Mouse (Mus musculus): ENCODE data around the gene Lin28a. TPM values are rescaled to one million over a fixed set of nuclear protein-coding genes. Genes with fewer than 3 reads are reported as not detected.

Gene Lin28a
- polyA plus RNA-seq, 1 experiment from 2014 or later: not detected

- peaks cover 8% of the 10 kb centered on the region for H3K27me3 ChIP-seq (replicated peaks; ENCODE audit: control insufficient read depth, insufficient read depth, low read length)
- H3K9ac ChIP-seq (ENCODE audit: low read length): no peak overlapping the region
- H3K4me1 ChIP-seq (ENCODE audit: control insufficient read depth, insufficient read depth, low read length): peaks cover 5% of the 10 kb centered on the region
- H3K27ac ChIP-seq (ENCODE audit: low read depth, low read length): no peak overlapping the region
- no peak overlapping the region for H3K4me3 ChIP-seq (ENCODE audit: low read depth, low read length)
- H3K36me3 ChIP-seq (ENCODE audit: control insufficient read depth, insufficient read depth, low read length): no peaks in the 10 kb centered on the region
- H3K9me3 ChIP-seq (replicated peaks; ENCODE audit: control insufficient read depth, low read length): no peaks in the 10 kb centered on the region
- no peak overlapping the region for H3K4me2 ChIP-seq (ENCODE audit: low read length)
- no peak for DNase-seq (ENCODE audit: low spot score)
- 46% methylated on average over 12 of the region's 12 CpGs for WGBS
- ATAC-seq: no peak
Measured at GRCm38 (mm10) chr4:134012858-134013528, 5.6 kb downstream of the Lin28a start.

DNA sequence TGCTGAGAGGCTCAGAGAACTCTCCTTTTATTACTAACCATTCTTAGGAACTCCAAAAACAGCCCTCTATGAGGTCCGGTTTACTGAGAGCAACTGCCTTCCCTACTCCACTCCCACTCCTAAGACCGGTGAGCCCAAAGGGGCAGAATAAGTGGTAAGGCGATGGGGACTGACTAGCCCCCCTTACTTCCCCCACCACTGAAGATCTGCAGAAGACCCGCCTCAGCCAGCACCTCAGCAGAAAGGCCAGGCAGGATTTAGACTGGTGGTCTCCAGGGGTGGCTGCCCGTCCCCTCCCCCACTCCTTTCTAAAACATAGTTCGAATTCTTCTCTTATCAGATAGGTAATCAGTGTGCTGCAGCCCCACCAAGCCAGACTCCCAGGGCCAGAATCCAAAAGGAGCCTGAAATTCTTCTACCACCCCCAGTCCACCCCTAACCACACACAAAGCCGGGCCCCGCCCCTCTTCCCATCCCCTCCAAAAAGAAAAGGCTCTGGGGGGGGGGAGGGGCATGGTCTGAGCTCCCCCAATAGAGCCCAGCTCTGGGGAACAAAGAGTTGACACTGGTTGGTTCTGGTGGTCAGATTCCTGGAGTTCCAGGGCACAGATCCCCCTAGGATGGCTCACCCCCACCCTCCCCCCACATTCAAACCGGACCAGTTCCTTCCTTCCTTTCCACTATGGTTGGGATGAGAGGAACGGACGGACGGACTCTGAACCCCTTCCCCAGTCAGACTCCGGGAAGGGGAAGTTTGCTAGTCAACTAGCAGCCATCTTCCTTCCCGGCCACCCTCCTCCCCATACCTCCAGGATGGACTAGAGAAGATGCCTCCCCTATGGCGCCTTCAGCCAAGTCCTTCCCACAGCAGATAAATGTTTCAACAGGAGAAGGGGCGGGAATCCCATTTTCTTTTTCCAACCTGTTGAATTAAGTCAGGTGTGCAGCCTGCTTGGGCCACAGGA, 6.9 kb downstream of the Lin28a start:
- H3K9ac ChIP-seq (ENCODE audit: low read length): no peak overlapping the region
- DNase-seq (ENCODE audit: low spot score): no peak
- no peaks in the 10 kb centered on the region for H3K9me3 ChIP-seq (replicated peaks; ENCODE audit: control insufficient read depth, low read length)
- no peaks in the 10 kb centered on the region for H3K27me3 ChIP-seq (replicated peaks; ENCODE audit: control insufficient read depth, insufficient read depth, low read length)
- no peak overlapping the region for H3K27ac ChIP-seq (ENCODE audit: low read depth, low read length)
- no peak overlapping the region for H3K4me3 ChIP-seq (ENCODE audit: low read depth, low read length)
- no peaks in the 10 kb centered on the region; the same call in 1 of the 2 replicates for H3K4me1 ChIP-seq (ENCODE audit: control insufficient read depth, insufficient read depth, low read length)
- no peak for ATAC-seq
- H3K4me2 ChIP-seq (ENCODE audit: low read length): no peak overlapping the region
- WGBS: 6% methylated on average over 16 of the region's 16 CpGs
- no peaks in the 10 kb centered on the region for H3K36me3 ChIP-seq (ENCODE audit: control insufficient read depth, insufficient read depth, low read length)

DNA sequence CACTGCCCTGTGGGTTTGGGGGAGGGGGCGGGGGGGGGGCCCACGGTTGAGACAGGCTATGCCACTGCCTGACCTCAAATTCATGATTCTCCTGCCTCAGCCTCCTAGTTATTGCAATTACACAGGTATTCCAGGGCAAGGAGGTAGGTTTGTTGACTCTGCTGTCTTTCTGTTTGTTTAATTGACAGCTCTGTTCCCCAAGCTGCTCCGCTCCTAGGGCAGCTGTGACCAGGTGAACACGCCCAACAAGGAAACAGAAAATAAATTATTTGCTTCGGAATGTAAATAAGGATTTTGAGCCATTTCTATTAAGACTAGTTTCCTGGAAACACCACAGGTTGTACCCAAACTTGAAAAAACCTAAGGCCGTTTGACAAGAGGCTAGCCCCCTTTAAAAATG, 8.9 kb downstream of the Lin28a start:
- H3K9ac ChIP-seq (ENCODE audit: low read length): no peak overlapping the region
- no peaks in the 10 kb centered on the region for H3K36me3 ChIP-seq (ENCODE audit: control insufficient read depth, insufficient read depth, low read length)
- 64% methylated on average over 6 of the region's 6 CpGs for WGBS
- H3K27ac ChIP-seq (ENCODE audit: low read depth, low read length): no peak overlapping the region
- no peak overlapping the region for H3K4me3 ChIP-seq (ENCODE audit: low read depth, low read length)
- DNase-seq (ENCODE audit: low spot score) (no peak), ATAC-seq (no peak)
- H3K4me1 ChIP-seq (ENCODE audit: control insufficient read depth, insufficient read depth, low read length): peaks cover 2% of the 10 kb centered on the region; the same call in 1 of the 2 replicates
- H3K9me3 ChIP-seq (replicated peaks; ENCODE audit: control insufficient read depth, low read length): no peaks in the 10 kb centered on the region
- H3K27me3 ChIP-seq (replicated peaks; ENCODE audit: control insufficient read depth, insufficient read depth, low read length): no peaks in the 10 kb centered on the region
- H3K4me2 ChIP-seq (ENCODE audit: low read length): no peak overlapping the region

- DNase-seq (ENCODE audit: low spot score): no peak
- no peak for ATAC-seq
- Histone ChIP-seq H3K36me3 (ENCODE audit: control insufficient read depth, insufficient read depth, low read length) (no peaks in the 10 kb centered on the region), H3K27me3 (replicated peaks; ENCODE audit: control insufficient read depth, insufficient read depth, low read length) (no peaks in the 10 kb centered on the region), H3K9me3 (replicated peaks; ENCODE audit: control insufficient read depth, low read length) (no peaks in the 10 kb centered on the region), H3K4me1 (ENCODE audit: control insufficient read depth, insufficient read depth, low read length) (peaks cover 6% of the 10 kb centered on the region), H3K27ac (ENCODE audit: low read depth, low read length) (no peak overlapping the region), H3K9ac (ENCODE audit: low read length) (no peak overlapping the region), H3K4me2 (ENCODE audit: low read length) (no peak overlapping the region), H3K4me3 (ENCODE audit: low read depth, low read length) (no peak overlapping the region)
- WGBS: 92% methylated on average over 3 of the region's 3 CpGs
Measured at GRCm38 (mm10) chr4:134006845-134007244, 11.8 kb downstream of the Lin28a start.

GRCm38 (mm10) chr4:134005581-134006358, 12.9 kb downstream of the Lin28a start:
- no peaks in the 10 kb centered on the region for H3K9me3 ChIP-seq (replicated peaks; ENCODE audit: control insufficient read depth, low read length)
- no peak overlapping the region for H3K9ac ChIP-seq (ENCODE audit: low read length)
- peaks cover 6% of the 10 kb centered on the region for H3K4me1 ChIP-seq (ENCODE audit: control insufficient read depth, insufficient read depth, low read length)
- no peak overlapping the region for H3K4me2 ChIP-seq (ENCODE audit: low read length)
- H3K4me3 ChIP-seq (ENCODE audit: low read depth, low read length): no peak overlapping the region
- ATAC-seq: no peak
- no peak overlapping the region for H3K27ac ChIP-seq (ENCODE audit: low read depth, low read length)
- no peaks in the 10 kb centered on the region for H3K36me3 ChIP-seq (ENCODE audit: control insufficient read depth, insufficient read depth, low read length)
- WGBS: 53% methylated on average over 12 of the region's 12 CpGs
- no peaks in the 10 kb centered on the region for H3K27me3 ChIP-seq (replicated peaks; ENCODE audit: control insufficient read depth, insufficient read depth, low read length)
- DNase-seq (ENCODE audit: low spot score): no peak

DNA sequence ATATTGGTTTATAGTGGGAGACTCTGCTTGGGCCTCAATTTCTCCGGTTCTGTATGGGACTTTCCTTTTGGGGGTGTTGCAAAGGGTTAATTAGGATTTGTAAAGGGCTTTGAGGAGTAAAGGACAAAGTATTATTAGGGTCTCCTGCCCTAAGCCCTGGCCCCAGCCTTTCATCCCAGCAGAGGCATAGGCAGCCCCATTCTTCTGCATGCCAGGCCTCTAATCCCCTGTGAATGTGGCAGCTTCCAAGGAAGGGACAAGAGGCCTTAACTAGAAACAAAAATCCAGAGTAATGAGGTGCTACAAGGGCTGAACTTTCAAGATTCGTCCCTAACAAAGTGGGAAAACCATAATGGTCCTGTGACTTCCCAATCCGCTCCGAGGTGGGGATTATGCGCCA, 15.7 kb downstream of the Lin28a start:
- no peak overlapping the region for H3K4me3 ChIP-seq (ENCODE audit: low read depth, low read length)
- peak overlapping the region; percentile 55 for H3K27ac ChIP-seq (ENCODE audit: low read depth, low read length)
- H3K36me3 ChIP-seq (ENCODE audit: control insufficient read depth, insufficient read depth, low read length): no peaks in the 10 kb centered on the region
- peaks cover 9% of the 10 kb centered on the region for H3K4me1 ChIP-seq (ENCODE audit: control insufficient read depth, insufficient read depth, low read length)
- ATAC-seq (no peak), DNase-seq (ENCODE audit: low spot score) (peak; percentile 41)
- no peak overlapping the region for H3K4me2 ChIP-seq (ENCODE audit: low read length)
- WGBS: 2% methylated on average over 5 of the region's 5 CpGs
- no peaks in the 10 kb centered on the region for H3K27me3 ChIP-seq (replicated peaks; ENCODE audit: control insufficient read depth, insufficient read depth, low read length)
- H3K9me3 ChIP-seq (replicated peaks; ENCODE audit: control insufficient read depth, low read length): no peaks in the 10 kb centered on the region
- no peak overlapping the region for H3K9ac ChIP-seq (ENCODE audit: low read length)

GRCm38 (mm10) chr4:134002246-134002645, 16.4 kb downstream of the Lin28a start:
- Histone ChIP-seq H3K27me3 (replicated peaks; ENCODE audit: control insufficient read depth, insufficient read depth, low read length) (no peaks in the 10 kb centered on the region), H3K4me3 (ENCODE audit: low read depth, low read length) (no peak overlapping the region), H3K4me1 (ENCODE audit: control insufficient read depth, insufficient read depth, low read length) (peaks cover 9% of the 10 kb centered on the region), H3K36me3 (ENCODE audit: control insufficient read depth, insufficient read depth, low read length) (no peaks in the 10 kb centered on the region), H3K4me2 (ENCODE audit: low read length) (no peak overlapping the region), H3K9me3 (replicated peaks; ENCODE audit: control insufficient read depth, low read length) (no peaks in the 10 kb centered on the region), H3K27ac (ENCODE audit: low read depth, low read length) (no peak overlapping the region), H3K9ac (ENCODE audit: low read length) (no peak overlapping the region)
- no peak for ATAC-seq
- WGBS: 6% methylated on average over 4 of the region's 4 CpGs
- DNase-seq (ENCODE audit: low spot score): no peak

DNA sequence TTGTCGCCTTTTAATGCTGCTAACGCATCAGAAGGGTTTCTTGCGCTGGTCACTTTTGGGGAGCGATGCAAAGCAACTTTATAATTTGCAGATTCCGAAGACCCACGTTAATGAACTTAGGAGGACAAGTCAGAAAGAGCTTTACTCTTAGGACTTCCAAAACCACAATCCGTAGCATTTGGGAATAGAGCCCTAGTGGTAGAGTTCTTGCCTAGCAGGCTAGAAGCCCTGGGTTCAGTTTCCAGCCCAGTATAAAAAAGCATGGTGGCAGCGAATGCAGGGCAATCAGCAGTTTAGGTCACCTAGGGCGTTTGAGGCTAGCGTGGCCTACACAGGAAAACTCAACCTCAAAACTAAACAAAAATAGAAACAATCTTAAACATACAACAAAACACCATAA, 16.9 kb downstream of the Lin28a start:
- Histone ChIP-seq H3K4me1 (ENCODE audit: control insufficient read depth, insufficient read depth, low read length) (peaks cover 9% of the 10 kb centered on the region), H3K4me3 (ENCODE audit: low read depth, low read length) (no peak overlapping the region), H3K4me2 (ENCODE audit: low read length) (no peak overlapping the region), H3K27ac (ENCODE audit: low read depth, low read length) (no peak overlapping the region), H3K9ac (ENCODE audit: low read length) (no peak overlapping the region), H3K27me3 (replicated peaks; ENCODE audit: control insufficient read depth, insufficient read depth, low read length) (no peaks in the 10 kb centered on the region), H3K9me3 (replicated peaks; ENCODE audit: control insufficient read depth, low read length) (no peaks in the 10 kb centered on the region), H3K36me3 (ENCODE audit: control insufficient read depth, insufficient read depth, low read length) (peaks cover 4% of the 10 kb centered on the region; the same call in 1 of the 2 replicates)
- no peak for DNase-seq (ENCODE audit: low spot score)
- no peak for ATAC-seq
- 58% methylated on average over 10 of the region's 10 CpGs for WGBS
